Mouse (Mus musculus) layer of hippocampus, adult 18-20 months (tissue): ENCODE measurements at regions not wholly inside any gene's neighbourhood (a gene's known extent, or its start where the extent isn't known, plus 50 kb on each side); places are given as distances from the start of the nearest gene placed in this dataset.

Experiments used
- DNase-seq, 2 experiments: peaks; one replicate each; pipeline ENCODE4 v3.0.0; 2022; ENCODE audit warnings: low spot score in 2 of 2

- DNase-seq: no peak
Observed at GRCm38 (mm10) chr6:94340546-94340945, 56.8 kb upstream of the Magi1 start.

DNA sequence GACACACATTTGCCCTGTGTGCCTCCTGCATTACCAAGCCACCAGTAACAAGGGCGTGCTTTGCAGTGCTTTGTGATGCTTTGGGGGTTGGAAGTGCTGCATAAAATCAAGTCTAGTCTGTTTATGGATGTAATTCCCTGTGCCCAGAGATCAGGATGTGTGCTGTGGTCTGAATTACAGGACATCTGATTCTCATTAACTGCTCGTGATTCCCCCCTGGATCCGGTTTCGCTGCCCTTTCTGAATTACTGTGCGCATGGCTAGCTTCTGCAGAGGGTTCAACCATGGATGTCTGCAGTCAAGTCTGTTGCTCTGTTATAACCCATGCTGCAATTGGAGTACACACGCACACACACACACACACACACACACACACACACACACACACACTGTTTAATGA is 52.5 kb upstream of the Magi1 start:
- no peak for DNase-seq
